8 mouse cellular contexts compared by ENCODE assay signal in the genomic region with DNA sequence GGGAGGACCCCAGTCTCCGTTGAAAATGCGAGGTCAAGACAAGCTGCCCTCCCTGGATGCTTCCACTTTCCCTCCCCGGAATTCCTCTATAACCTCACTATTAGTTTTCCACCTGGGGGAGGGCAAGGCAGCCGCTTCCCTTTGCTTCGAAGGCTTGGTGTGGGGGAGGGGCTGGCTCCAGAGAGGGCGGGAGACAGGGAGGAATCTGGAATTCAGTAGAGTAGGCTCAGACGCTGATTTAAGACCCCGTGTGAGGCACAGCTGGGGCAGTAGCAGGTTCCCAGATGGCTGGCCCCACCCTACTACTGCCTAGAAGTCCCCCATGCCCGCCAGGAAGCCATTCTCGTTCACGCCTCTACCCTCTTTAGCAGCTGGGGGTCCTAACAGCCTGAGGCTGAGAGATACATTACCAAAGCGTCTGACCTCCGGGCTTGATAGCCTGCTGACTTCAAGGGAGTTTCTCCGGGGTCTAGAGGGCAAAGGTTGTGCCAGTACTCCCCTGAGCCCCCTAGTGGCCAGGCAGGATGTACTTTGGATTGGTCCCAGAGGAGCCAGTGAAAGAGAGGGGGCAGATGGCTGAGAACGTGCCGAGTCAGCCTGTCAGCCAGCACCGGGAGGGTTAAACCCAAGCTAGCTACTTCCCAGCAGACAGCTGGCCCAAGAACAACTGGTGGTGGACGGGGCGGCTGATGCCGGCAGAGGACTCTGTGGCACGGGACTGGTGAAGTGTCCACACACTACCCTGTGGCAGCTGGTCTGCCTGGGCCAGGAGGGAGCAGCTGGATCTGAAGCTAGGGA. TPM values are rescaled to one million over a fixed set of nuclear protein-coding genes. Genes with fewer than 3 reads are reported as not detected.
DNase-seq lines count a peak whose midpoint lies in the region; ATAC-seq lines count a peak whose summit lies in the region.

No protein-coding gene starts in this region.

- peak overlapping the region; percentile 32 for H3K9ac ChIP-seq in intestine, embryonic 15.5 days
- no peak overlapping the region for H3K9ac ChIP-seq in neural tube, embryonic 14.5 days (replicated peaks; ENCODE audit: low read depth, low read length)

- intact Hi-C loops in gastrocnemius, postnatal 14 days (cut with DNase I; ENCODE audit: low total_unique reads): no loop called here

- H3K4me3 ChIP-seq in intestine, embryonic 15.5 days (replicated peaks): peak overlapping the region; percentile 22
- no peak overlapping the region for H3K4me3 ChIP-seq in neural tube, embryonic 14.5 days (ENCODE audit: low read depth, low read length)

- no peaks in the 10 kb centered on the region for H3K9me3 ChIP-seq in intestine, embryonic 15.5 days
- no peaks in the 10 kb centered on the region for H3K9me3 ChIP-seq in neural tube, embryonic 14.5 days (ENCODE audit: control insufficient read depth, low read length)

- peak; percentile 31 for ATAC-seq in intestine, embryonic 15.5 days
- peak; percentile 47; the same call in 1 of the 2 replicates for ATAC-seq in neural tube, embryonic 14.5 days (ENCODE audit: low read depth)

- H3K36me3 ChIP-seq in intestine, embryonic 15.5 days: no peaks in the 10 kb centered on the region
- no peaks in the 10 kb centered on the region for H3K36me3 ChIP-seq in neural tube, embryonic 14.5 days (ENCODE audit: control insufficient read depth, insufficient read depth, low read length)

- 2% methylated on average over 21 of the region's 21 CpGs for WGBS in intestine, embryonic 15.5 days
- under 1% methylated on average over 21 of the region's 21 CpGs for WGBS in neural tube, embryonic 14.5 days

- DNase-seq in right cerebral cortex, postnatal 4 days: peak; percentile 53
- DNase-seq in right cerebral cortex, postnatal 25 days: no peak
- DNase-seq in cerebellum, postnatal 25 days: peak; percentile 47 to 68
- DNase-seq in gastrocnemius, postnatal 14 days: peak; percentile 63
- peak; percentile 70 to 80 for DNase-seq in lung, adult 18-20 months
- DNase-seq in frontal cortex, postnatal 10 days (ENCODE audit: low spot score in 2 of 2): no peak

- H3K4me2 ChIP-seq in intestine, embryonic 15.5 days (replicated peaks): peak overlapping the region; percentile 63
- peak overlapping the region; percentile 11; the same call in 1 of the 2 replicates for H3K4me2 ChIP-seq in neural tube, embryonic 14.5 days (ENCODE audit: low read depth, low read length)

- H3K27me3 ChIP-seq in intestine, embryonic 15.5 days (replicated peaks): no peaks in the 10 kb centered on the region
- H3K27me3 ChIP-seq in neural tube, embryonic 14.5 days (ENCODE audit: control insufficient read depth, insufficient read depth, low read length): peaks cover 8% of the 10 kb centered on the region

- peak overlapping the region; percentile 66 for H3K27ac ChIP-seq in intestine, embryonic 15.5 days
- H3K27ac ChIP-seq in neural tube, embryonic 14.5 days (ENCODE audit: low read depth, low read length): no peak overlapping the region

- peaks cover 42% of the 10 kb centered on the region for H3K4me1 ChIP-seq in intestine, embryonic 15.5 days (replicated peaks)
- peaks cover 17% of the 10 kb centered on the region; the same call in 1 of the 2 replicates for H3K4me1 ChIP-seq in neural tube, embryonic 14.5 days (ENCODE audit: control insufficient read depth, insufficient read depth, low read length)

RNA-seq across cellular contexts. Expression of a gene that starts 1.8 kb away (rescaled TPM):
- total RNA-seq in gastrocnemius, postnatal 14 days (2021): 10 to 100 TPM; 17.9 to 18.0 TPM
- 30.9 and 37.8 TPM in 2 replicates for polyA plus RNA-seq in intestine, embryonic 15.5 days (2015; fragmentation: Nextera tagmentation; extraction: Ambion mirVana)
- polyA plus RNA-seq in neural tube, embryonic 14.5 days (2014; fragmentation: Nextera tagmentation; extraction: Ambion mirVana): 1.2 and 2.0 TPM in 2 replicates

RNA-seq across cellular contexts. Expression of a gene that starts 29.7 kb away (rescaled TPM):
- total RNA-seq in gastrocnemius, postnatal 14 days (2021): 100 to 1,000 TPM; 456 to 506 TPM
- 577 and 672 TPM in 2 replicates for polyA plus RNA-seq in intestine, embryonic 15.5 days (2015; fragmentation: Nextera tagmentation; extraction: Ambion mirVana)
- 398 and 421 TPM in 2 replicates for polyA plus RNA-seq in neural tube, embryonic 14.5 days (2014; fragmentation: Nextera tagmentation; extraction: Ambion mirVana)

RNA-seq across cellular contexts. Expression of a gene that starts 45.8 kb away (rescaled TPM):
- total RNA-seq in gastrocnemius, postnatal 14 days (2021): 1 to 10 TPM; 6.8 to 9.2 TPM
- polyA plus RNA-seq in intestine, embryonic 15.5 days (2015; fragmentation: Nextera tagmentation; extraction: Ambion mirVana): 11.4 and 12.7 TPM in 2 replicates
- 32.9 and 33.3 TPM in 2 replicates for polyA plus RNA-seq in neural tube, embryonic 14.5 days (2014; fragmentation: Nextera tagmentation; extraction: Ambion mirVana)

RNA-seq across cellular contexts. Expression of a gene that starts 56.2 kb away (rescaled TPM):
- total RNA-seq in gastrocnemius, postnatal 14 days (2021): 10 to 100 TPM; 95.7 to 97.3 TPM
- 172 TPM in 2 replicates for polyA plus RNA-seq in intestine, embryonic 15.5 days (2015; fragmentation: Nextera tagmentation; extraction: Ambion mirVana)
- polyA plus RNA-seq in neural tube, embryonic 14.5 days (2014; fragmentation: Nextera tagmentation; extraction: Ambion mirVana): 147 and 154 TPM in 2 replicates

Comparison
In these comparisons a context has a peak if more than half of its experiments do, and no peak if none do; other contexts are left out.
1. DNase-seq: peak in right cerebral cortex, postnatal 4 days (single experiment), cerebellum, postnatal 25 days (2 of 2), gastrocnemius, postnatal 14 days (single experiment) and lung, adult 18-20 months (2 of 2); none in right cerebral cortex, postnatal 25 days (single experiment) and frontal cortex, postnatal 10 days (0 of 2).
2. RNA of a gene that starts 1.8 kb away (polyA plus RNA-seq): 30.9 to 37.8 TPM in intestine, embryonic 15.5 days; 1.2 to 2.0 TPM in neural tube, embryonic 14.5 days; every median in the first group is over 10 times any median in the second.